Mouse (Mus musculus) embryo, embryonic 11.5 days (tissue): ENCODE measurements around the gene Ptcra.
"Not testable (repeated sequence)": the region's sequence is repeated elsewhere in the genome, so short reads cannot be mapped to it uniquely, and the experiment has no call there.

Experiments used
- DNase-seq: peaks from one replicate; pipeline ENCODE4 v3.0.0-alpha.2; 2012; ENCODE audit warnings: low read depth, low spot score

The Ptcra gene

DNA sequence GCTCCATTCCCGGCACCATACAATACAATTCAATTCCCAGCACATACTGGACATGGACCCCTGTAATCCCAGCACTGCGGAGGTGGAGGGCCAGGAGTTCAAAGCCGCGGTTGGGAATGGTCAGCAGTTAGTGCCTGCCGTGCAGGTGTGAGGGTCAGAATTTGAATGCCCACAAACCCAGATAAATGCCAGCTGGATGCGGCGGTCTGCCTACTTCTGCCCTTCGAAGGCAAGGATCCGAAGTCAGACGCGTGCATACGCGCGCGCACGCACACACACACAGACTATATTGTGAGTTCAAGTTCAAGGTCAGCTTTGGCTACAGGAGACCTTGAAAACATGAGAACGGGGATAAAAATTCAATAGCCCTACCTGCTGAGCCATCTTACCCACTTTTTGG is 8.1 kb upstream of the Ptcra start:
- DNase-seq, result no peak

DNA sequence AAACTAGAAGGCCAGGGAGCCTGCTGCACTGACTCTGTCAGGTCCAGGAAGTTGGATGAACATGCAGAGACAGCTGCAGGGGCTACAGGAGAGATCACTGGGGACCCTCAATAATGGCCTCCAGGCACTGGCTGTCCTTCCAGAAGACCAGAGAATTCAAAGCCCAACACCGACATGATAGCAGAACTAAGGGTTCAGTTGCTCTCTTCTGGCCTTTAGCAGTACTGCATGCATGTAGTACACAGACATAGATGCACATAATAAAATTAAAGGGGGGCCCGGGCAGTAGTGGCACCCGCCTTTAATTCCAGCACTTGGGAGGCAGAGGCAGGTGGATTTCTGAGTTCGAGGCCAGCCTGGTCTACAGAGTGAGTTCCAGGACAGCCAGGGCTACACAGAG is 7.5 kb upstream of the Ptcra start:
- DNase-seq, result no peak

DNA sequence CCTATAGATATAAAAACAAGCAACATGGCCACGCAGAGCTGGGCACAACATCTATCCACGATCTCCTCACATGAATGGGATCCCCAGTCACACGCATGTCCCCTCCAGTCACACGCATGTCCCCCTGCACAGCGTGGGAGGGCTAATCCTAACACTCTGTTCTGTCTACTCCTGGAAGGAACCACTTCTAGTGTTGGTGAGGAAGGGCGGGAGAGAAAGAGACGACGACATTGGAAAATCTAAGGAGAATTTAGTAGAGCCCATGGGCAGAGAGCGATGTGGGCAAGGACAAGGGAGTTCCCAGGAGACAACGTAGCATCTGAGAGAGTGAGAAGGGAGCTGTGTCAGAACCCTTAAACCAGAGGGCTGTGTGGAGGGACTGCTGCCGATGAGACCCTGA is 7.0 kb upstream of the Ptcra start:
- DNase-seq, result no peak

DNA sequence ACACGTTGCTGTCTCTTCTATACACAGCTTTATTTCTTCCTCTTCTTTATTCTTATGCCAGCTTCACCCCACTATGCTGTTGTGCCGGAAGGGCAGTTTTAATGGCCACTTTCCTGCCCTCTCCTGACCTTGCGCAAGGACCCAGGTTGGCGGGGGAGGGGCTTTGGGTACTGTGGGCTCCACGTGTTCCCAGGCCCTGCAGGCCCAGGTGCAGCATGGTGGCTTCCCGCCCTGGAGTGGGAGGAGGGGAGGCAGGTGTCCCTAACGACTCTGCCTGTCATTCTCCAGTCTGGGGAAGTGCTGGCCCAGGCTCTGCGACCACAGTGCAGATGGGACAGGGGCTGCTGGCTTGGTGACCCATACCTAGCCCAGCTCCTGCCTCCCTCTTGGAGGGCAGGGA is 4.4 kb upstream of the Ptcra start:
- DNase-seq, result no peak

DNA sequence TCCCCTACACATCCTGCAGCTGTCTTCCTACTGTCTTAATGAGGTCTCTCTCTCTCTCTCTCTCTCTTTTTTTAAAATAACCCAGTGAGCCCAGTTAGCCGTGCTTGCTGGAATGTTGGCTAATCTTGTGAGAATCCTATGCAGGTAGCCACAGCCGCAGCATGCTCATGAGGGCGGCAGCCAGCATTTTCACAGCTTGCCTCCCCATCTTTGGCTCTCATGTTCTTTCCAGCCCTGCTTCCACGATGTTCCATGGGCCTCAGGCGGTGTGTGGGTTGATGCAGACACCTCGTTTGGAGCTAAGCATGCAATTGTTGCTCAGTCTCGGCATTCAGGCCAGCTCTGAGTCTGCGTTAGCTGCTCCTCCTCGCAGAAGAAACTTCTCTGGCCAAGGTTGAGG is 1.4 kb upstream of the Ptcra start:
- DNase-seq, result not testable (repeated sequence)

DNA sequence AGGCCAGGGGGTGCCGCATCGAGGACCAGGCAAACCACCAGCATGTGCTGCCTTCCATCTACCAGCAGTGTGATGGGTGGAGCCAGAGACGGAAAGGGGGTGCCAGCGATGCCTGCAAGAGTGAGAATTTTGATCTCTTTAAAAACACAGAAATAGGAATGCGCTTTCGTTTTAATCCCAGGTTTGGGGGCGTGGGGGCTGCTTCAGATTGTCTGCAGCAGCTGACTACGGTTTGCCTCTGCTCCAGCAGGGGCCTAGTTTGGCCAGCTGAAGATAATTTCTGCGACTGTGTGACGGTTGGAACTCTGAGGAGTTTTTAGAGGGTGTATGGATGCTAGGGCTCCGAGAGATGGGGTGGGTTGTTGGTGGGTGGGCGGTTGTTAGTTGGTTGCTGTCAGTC is 4.8 kb downstream of the Ptcra start:
- DNase-seq, result no peak

DNA sequence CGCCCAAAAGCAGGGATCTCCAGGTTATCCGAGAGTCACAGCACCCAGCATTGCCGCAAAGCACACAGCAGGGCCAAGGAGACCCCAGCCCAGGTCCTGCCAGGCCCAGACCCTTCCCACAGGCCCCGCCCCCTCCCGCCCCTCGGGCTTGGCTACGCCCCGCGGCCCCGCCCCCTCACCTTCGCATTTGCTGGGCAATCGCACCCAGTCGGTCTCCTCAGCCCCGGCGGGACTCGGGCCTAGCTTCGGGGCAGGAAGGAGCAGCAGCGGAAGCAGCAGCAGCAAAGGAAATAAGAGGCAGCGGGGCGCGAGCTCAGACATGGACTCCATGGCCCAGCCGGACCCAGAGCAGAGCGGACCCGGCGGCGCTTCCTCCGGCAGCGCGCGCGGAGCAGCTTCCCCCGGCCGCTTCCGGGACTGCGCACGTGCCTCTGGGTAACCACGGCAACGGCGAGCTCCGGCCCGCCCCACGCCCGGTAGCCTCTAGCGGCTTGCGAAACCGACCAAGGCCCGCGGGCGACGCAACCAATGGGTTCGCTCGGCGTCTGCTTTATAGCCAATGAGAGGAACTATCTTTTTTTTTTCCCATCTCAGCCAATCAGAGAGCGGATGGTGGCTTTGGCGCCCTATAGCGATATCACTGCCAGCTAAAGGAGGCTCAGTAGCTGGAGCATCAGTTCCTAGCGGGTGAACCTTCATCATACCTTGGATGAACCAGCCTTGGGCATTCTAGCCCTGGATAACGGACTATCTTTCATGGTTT is 11.5 kb downstream of the Ptcra start, which contains the start of gene Cnpy3:
TSS of gene Cnpy3 (minus strand) at position 421 of the 763 bp plus-strand sequence.
- peak; percentile 96 for DNase-seq

DNA sequence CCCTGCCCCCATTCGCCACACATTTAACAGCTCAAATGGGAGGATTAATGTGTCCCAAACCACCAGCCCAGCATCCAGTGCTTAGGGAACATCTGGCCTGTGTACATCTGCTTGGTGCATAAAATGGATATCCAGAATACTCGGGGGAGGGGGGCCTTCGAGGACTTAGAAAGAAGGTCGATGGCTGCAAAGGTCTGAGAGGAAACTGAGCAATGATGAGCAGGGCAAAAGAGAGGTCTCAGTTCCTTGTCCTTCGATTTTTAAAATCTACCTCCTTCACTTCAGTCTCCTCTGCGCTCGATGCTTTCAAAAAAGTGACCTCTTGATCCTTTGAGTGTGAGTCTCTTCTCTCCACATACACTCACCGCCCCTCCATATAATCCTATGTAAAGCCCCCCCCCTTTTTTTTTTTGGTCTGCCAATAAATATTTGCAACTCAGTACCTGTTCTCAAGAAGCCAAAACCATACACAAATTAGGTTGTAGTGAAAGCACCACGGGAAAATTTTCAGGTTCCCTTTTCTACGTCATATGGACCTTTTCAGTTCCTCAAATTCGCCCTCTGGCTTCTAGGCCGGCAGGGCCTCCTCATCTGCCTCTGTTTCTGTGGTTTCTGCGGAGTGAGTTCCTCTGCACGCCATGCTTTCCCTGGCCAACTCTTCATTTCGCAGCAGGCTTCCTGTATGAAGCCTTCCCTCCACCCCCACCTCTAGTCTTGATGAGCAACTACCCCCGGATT is 12.3 kb downstream of the Ptcra start:
- no peak for DNase-seq

DNA sequence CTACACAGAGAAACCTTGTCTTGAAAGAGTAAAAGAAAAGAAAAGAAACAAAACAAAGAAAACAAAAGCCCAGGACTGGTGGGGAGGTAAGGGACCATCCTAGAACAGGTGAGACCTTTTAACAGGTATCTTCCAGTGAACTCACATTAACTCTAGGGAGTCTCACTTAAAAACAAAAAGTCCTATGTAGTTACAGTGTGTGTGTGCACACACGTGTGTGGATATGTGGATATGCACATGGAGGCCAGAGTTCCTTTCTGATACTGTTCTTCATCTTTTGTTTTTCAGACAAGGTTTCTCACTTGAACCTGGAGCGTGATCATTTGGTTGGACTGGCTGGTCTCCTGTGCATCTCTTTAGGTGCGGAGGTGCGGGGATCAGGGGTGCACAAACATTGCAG is 12.9 kb downstream of the Ptcra start:
- no peak for DNase-seq

DNA sequence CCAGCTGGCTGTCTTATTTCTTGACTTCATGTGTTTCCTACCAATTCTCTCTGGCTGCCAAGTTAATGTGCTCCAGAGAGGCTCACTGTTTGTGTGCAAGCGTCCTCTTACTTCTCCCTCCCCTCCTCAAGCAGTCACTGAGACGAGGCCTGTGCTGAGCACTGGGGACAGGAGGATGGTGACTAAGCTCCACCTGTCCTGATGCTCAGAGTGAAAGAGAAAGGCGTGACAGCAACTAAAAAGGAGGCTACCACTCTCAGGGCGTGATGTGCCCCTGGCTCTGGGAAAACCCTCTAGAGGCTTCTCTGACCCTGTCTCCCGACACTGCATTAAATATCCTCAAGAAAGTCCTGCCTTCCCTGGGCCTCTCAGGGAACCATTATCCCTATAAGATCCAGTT is 14.2 kb downstream of the Ptcra start:
- no peak for DNase-seq

DNA sequence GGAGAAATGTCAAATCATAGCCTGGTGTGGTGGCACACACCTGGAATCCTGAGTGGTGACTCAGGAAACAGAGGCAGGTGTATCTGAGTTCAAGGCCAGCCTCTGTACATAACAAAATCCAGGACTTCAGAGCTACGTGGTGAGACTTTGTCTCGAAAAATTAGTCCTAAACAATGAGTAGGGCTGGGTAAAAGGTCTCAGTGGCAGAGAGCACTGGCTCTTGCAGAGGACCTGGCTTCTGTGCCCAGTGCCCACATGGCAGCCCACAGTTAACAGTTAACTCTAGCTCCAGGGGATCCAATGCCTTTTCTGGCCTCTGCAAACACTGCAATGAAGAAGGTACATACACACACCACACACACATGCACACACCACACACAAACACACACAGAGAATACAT is 15.7 kb downstream of the Ptcra start:
- DNase-seq, result no peak

DNA sequence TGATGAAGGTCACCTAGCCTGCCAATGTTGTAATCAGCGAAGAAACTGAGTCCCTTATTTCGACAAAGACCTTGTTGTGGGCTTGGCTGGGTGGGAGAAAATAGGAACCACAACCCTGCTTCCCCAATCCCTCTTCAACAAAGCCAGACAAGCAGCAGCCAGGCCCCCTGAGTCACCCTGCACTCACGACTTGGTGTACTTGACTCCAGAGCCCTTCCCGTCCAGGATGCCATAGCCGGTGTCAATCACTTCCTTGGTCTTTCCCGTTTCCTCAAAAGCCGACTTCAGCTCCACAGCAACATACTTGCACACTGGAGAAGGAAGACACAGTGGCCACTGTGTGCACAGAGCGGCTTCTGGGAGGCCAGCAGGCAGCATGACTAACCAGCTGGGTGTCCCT is 16.3 kb downstream of the Ptcra start:
- no peak for DNase-seq

DNA sequence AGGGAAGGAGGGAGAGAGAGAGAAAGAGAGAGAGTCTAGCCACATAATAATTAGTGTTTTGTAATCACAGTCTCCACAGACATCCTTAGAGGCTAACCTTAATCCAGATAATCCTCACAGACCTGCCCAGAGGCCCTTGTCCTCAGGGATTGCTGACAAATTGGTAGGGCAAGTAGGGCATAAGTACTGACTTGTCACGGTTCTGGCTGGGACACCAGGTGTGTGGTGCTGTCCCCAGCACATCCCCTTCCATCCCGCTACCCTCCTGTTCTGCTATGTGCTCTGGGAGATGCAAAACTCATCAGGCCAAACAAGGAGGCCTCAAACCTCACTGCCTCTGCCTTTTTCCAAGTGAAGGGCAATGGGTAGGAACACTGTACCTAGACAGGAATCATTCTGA is 18.0 kb downstream of the Ptcra start:
- DNase-seq, result no peak

DNA sequence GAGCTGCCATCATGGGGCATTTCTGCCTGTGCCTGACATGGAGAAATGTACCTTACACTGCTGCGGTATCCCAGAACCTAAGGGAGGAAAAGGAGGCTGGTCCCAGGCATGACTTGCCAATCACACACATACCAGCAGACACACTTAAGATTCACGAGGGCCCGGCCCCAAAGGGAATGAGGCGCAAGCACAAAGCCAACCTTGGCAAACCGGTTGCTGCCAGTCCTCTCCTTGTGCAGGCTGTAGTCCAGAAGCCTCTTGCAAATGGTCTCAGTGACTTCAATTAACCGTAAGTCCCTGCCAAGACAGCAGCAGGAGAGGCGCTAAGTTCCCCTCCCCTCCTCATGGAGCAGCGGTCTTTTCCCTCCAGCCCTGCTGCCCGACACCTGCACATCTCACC is 20.5 kb downstream of the Ptcra start:
- no peak for DNase-seq

DNA sequence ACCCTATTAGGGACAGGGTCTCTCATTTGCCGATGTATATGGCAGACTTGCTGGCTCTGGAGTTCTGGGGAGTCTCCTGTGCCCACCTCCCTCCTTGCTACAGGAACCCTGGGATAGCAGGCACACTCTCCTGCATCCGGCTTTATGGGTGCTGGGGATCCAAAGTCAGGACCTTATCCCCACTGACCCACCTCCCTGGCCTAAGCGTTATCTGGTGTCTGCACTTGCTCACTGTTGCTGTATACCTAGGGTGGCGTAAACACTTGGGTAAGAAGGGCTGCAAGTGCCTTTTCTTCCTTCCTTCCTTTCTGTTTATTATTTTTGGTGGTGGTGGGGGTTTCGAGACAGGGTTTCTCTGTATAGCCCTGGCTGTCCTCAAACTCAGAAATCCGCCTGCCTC is 22.2 kb downstream of the Ptcra start:
- DNase-seq, result no peak

DNA sequence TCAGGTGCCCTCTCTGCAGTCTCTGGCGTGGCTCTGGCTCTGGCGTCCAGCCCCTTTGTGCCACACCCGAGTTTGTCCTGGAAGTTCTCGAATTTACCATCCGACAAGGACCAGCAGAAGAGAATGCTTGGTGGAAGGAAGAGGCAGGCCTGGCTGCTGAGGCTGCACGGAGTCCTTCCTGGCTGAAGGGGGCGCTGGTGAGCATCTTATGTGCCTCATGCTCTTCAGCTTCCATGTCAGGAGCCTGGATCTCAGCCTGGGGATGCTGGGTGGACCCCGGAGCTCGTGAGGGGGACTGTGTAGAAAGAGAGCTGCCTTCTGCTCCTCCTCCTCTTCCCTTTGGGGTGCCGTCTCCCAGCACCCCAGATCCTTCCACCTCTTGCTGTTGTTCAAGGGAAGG is 27.4 kb downstream of the Ptcra start:
- no peak for DNase-seq

DNA sequence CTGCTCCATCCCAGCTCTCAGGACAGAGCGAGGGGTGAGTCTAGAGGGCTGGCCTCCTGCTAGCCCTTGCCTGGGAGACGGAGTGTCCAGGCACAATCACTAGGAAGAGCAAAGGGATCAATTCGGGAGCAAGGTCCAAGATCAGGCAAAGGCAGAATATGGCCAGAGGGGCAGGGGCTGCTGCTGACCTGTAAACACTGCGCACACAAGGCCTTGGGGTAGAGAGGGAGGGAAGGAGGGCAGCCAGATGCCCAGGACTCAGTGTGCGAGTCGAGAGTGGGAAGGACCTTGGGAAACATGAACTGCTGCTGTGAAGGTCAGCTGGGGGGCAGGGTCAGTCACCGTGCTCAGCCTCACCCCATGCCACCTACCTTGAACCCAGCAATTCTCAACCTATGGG is 28.2 kb downstream of the Ptcra start:
- no peak for DNase-seq

DNA sequence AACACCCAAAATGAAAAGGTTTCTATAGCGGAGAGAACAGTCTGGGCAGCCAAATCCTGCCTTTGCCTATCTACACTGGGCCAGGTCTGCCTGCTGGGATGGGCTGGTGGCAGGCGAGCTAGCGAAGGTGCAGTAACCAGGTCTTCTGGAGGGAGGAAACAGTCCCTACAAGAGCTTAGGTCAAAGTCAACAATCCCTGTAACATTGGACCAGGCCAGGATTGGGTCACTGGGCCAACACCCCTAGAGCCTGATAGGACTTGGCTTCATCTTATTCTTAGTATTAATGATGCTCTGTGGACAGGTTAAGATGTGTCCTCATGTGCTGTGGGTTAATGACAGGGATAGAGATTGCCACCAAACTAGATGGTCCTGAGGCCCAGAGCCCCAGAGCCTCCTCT is 29.5 kb downstream of the Ptcra start:
- DNase-seq, result no peak

DNA sequence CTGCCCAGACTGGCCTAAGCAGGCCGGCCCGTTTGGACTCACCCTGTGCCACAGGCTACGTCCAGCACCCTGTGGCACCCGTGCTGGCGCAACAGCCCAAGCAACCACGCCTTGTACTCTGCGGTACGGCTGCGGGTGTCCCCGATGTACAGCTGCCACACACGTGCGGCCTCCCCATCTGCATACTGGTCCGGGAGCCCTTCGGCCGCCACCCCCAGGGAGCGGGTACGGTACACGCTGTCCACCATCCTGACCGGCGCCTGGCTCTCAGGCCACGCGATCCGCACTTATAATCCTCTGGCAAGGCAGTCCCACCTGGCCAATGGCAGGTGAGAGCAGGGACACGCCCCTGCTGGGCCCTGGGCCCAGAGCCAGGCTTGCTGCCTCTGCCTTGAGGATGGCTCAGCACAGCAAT is 34.6 kb downstream of the Ptcra start, which contains the start of gene Gnmt:
TSS of gene Gnmt (minus strand) at position 265 of the 415 bp plus-strand sequence.
- DNase-seq, result no peak

DNA sequence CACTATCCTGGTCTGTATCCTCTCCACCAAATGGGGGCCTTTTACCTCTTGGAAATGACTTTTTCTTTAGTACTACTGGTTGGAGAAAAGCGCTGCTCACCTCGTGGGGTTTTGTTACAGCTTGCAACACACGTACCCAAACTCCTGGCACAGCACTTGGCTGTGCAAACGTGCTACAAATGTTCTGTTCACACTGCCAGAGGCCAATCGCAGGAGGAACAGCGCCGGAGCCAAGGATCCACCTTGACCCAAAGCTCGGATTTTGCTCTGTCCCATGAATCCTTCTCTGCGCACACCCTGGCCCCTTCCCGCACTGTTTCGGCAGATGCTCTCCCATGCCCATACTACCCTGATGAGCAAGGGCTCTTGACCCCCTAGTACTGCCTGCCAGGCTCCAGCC is 35.0 kb downstream of the Ptcra start:
- no peak for DNase-seq

DNA sequence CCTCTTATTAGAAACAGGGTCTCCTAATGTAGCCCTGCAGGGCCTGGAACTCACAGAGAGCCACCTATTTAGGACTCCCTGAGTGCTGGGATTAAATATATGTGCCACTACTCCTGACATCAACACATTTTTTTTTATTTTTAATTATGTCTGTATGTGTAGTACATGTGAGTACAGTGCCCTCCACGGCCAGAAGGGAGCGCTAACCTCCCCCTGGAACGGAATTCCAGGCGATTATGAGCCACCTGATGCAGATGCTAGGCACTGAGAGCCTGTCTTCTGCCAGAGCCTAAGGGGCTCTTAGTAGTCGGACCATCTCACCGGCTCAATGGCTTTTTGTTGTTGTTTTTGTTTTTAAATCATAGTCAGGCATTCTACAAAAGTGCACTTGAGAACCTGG is 35.5 kb downstream of the Ptcra start:
- DNase-seq, result no peak

DNA sequence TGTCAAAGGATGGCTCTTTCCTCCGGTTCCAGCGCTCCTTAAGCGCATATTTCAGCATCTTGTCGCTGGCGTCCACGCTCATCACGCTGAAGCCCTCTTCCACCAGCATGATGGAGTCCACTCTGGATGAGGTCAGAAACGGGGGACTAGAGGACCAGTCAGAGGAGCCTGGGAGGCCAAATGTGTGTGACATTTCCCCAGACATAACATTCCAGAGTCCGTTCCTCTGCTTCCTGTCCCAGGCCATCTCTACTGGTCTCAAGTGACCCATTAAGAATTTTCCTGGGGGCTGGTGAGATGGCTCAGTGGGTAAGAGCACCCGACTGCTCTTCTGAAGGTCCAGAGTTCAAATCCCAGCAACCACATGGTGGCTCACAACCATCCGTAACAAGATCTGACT is 36.2 kb downstream of the Ptcra start:
- DNase-seq, result no peak
